ENCODE assay signal across 9 mouse cellular contexts in genomic region chr12:85346374-85346773, GRCm38 (mm10). TPM values are rescaled to one million over a fixed set of nuclear protein-coding genes. Genes with fewer than 3 reads are reported as not detected.
DNase-seq lines count a peak whose midpoint lies in the region; ATAC-seq lines count a peak whose summit lies in the region.
"Had no signal": no experiment of that assay in that cellular context is flagged by ENCODE, and none has a peak within 500 bp of the region (broad histone marks: within the 10 kb centered on the region; RNA-seq: fewer than 3 reads in every experiment).

No protein-coding gene starts in this region.

- H3K4me1 ChIP-seq in midbrain, embryonic 10.5 days = peaks cover 3% of the 10 kb centered on the region; the same call in 1 of the 2 replicates
- H3K4me1 ChIP-seq in midbrain, embryonic 16.5 days (ENCODE audit: control insufficient read depth, insufficient read depth, low read length) = 0 out of 2 replicates have a peak, but pooled peaks cover 1% of the 10 kb centered on the region
- peaks cover 4% of the 10 kb centered on the region; the same call in 1 of the 2 replicates for H3K4me1 ChIP-seq in liver, embryonic 12.5 days

- no peak overlapping the region for H3K9ac ChIP-seq in midbrain, embryonic 16.5 days (ENCODE audit: low read depth, low read length)
- H3K9ac ChIP-seq in liver, embryonic 12.5 days = no peak overlapping the region

- no peak overlapping the region for H3K4me2 ChIP-seq in midbrain, embryonic 16.5 days (ENCODE audit: low read length)
- H3K4me2 ChIP-seq in liver, embryonic 12.5 days = no peak overlapping the region

- no peak overlapping the region for H3K4me3 ChIP-seq in midbrain, embryonic 10.5 days
- H3K4me3 ChIP-seq in midbrain, embryonic 16.5 days (ENCODE audit: low read depth, low read length) = no peak overlapping the region
- no peak overlapping the region for H3K4me3 ChIP-seq in liver, embryonic 12.5 days
- H3K4me3 ChIP-seq: erythroblast, embryonic 14.5 days; megakaryocyte, embryonic 14.5 days had no signal

- DNase-seq in midbrain, embryonic 10.5 days (ENCODE audit: low spot score) = peak; percentile 28
- DNase-seq in Muller cell, postnatal 12 days (ENCODE audit: inconsistent ontology term) = peak; percentile 76
- peak; percentile 75 for DNase-seq in embryo, embryonic 10 days (ENCODE audit: low spot score)
- peak; percentile 87 for DNase-seq in induced T-regulatory cell, adult 2 months (ENCODE audit: low read depth)
- peak; percentile 78 for DNase-seq in retina, postnatal 1 day

- no peak; the same call in 1 of the 2 replicates for ATAC-seq in midbrain, embryonic 16.5 days
- peak; percentile 31; the same call in 1 of the 2 replicates for ATAC-seq in liver, embryonic 12.5 days

- WGBS in midbrain, embryonic 10.5 days = 71% methylated on average over 3 of the region's 3 CpGs
- WGBS in midbrain, embryonic 16.5 days = 66% methylated on average over 3 of the region's 3 CpGs
- WGBS in liver, embryonic 12.5 days (ENCODE audit: insufficient replicate concordance) = 51% methylated on average over 3 of the region's 3 CpGs

- H3K27ac ChIP-seq in midbrain, embryonic 10.5 days (replicated peaks) = no peak overlapping the region
- H3K27ac ChIP-seq in midbrain, embryonic 16.5 days (ENCODE audit: low read length) = no peak overlapping the region
- H3K27ac ChIP-seq in liver, embryonic 12.5 days = no peak overlapping the region

- no peaks in the 10 kb centered on the region for H3K9me3 ChIP-seq in midbrain, embryonic 10.5 days (replicated peaks)
- H3K9me3 ChIP-seq in midbrain, embryonic 16.5 days (replicated peaks; ENCODE audit: control insufficient read depth, low read length, poor library complexity, severe bottlenecking) = no peaks in the 10 kb centered on the region
- no peaks in the 10 kb centered on the region for H3K9me3 ChIP-seq in liver, embryonic 12.5 days (replicated peaks)
- H3K9me3 ChIP-seq: megakaryocyte, embryonic 14.5 days had no signal

- H3K36me3 ChIP-seq in midbrain, embryonic 10.5 days = peaks cover 64% of the 10 kb centered on the region
- H3K36me3 ChIP-seq in midbrain, embryonic 16.5 days (ENCODE audit: control insufficient read depth, insufficient read depth, low read length) = peaks cover 4% of the 10 kb centered on the region; the same call in 1 of the 2 replicates
- H3K36me3 ChIP-seq in liver, embryonic 12.5 days = peaks cover 71% of the 10 kb centered on the region

- H3K27me3 ChIP-seq in midbrain, embryonic 10.5 days (ENCODE audit: low read depth, poor library complexity, severe bottlenecking) = no peaks in the 10 kb centered on the region
- no peaks in the 10 kb centered on the region for H3K27me3 ChIP-seq in midbrain, embryonic 16.5 days (ENCODE audit: control insufficient read depth, insufficient read depth, low read depth, low read length)
- H3K27me3 ChIP-seq in liver, embryonic 12.5 days (replicated peaks) = no peaks in the 10 kb centered on the region
- H3K27me3 ChIP-seq: megakaryocyte, embryonic 14.5 days had no signal

RNA-seq across cellular contexts. Expression of gene Nek9, which starts 7.2 kb away (rescaled TPM):
- 20.6 and 21.5 TPM in 2 replicates for polyA plus RNA-seq in midbrain, embryonic 10.5 days (2016; fragmentation: Nextera tagmentation; extraction: Ambion mirVana)
- 9.1 and 10.2 TPM in 2 replicates for polyA plus RNA-seq in midbrain, embryonic 16.5 days (2015; fragmentation: Nextera tagmentation; extraction: Ambion mirVana)
- polyA plus RNA-seq in liver, embryonic 12.5 days (2016; fragmentation: Nextera tagmentation; extraction: Ambion mirVana) = 11.6 and 12.1 TPM in 2 replicates

RNA-seq across cellular contexts. Expression of gene Tmed10, which starts 28.3 kb away (rescaled TPM):
- 258 and 269 TPM in 2 replicates for polyA plus RNA-seq in midbrain, embryonic 10.5 days (2016; fragmentation: Nextera tagmentation; extraction: Ambion mirVana)
- polyA plus RNA-seq in midbrain, embryonic 16.5 days (2015; fragmentation: Nextera tagmentation; extraction: Ambion mirVana) = 178 and 184 TPM in 2 replicates
- 194 and 195 TPM in 2 replicates for polyA plus RNA-seq in liver, embryonic 12.5 days (2016; fragmentation: Nextera tagmentation; extraction: Ambion mirVana)

RNA-seq across cellular contexts. Expression of gene Zc2hc1c, which starts 58.0 kb away (rescaled TPM):
- 1.2 and 1.5 TPM in 2 replicates for polyA plus RNA-seq in midbrain, embryonic 10.5 days (2016; fragmentation: Nextera tagmentation; extraction: Ambion mirVana)
- 2.2 and 2.4 TPM in 2 replicates for polyA plus RNA-seq in midbrain, embryonic 16.5 days (2015; fragmentation: Nextera tagmentation; extraction: Ambion mirVana)
- polyA plus RNA-seq in liver, embryonic 12.5 days (2016; fragmentation: Nextera tagmentation; extraction: Ambion mirVana) = 0.12 and 0.14 TPM in 2 replicates

RNA-seq across cellular contexts. Expression of gene Acyp1, which starts 58.1 kb away (rescaled TPM):
- polyA plus RNA-seq in midbrain, embryonic 10.5 days (2016; fragmentation: Nextera tagmentation; extraction: Ambion mirVana) = 60.3 and 61.4 TPM in 2 replicates
- polyA plus RNA-seq in midbrain, embryonic 16.5 days (2015; fragmentation: Nextera tagmentation; extraction: Ambion mirVana) = 48.4 and 50.2 TPM in 2 replicates
- polyA plus RNA-seq in liver, embryonic 12.5 days (2016; fragmentation: Nextera tagmentation; extraction: Ambion mirVana) = 76.1 and 78.7 TPM in 2 replicates

Comparison
In these comparisons a context has a peak if more than half of its experiments do, and no peak if none do; other contexts are left out.
1. DNase-seq: peak in every context shown above with its lines; median percentile 87 in induced T-regulatory cell, adult 2 months; 78 in retina, postnatal 1 day; 76 in Muller cell, postnatal 12 days; 75 in embryo, embryonic 10 days; 28 in midbrain, embryonic 10.5 days.